Mouse (Mus musculus): ENCODE data around the gene Ctnnd2.
A peak's percentile ranks its signal among the peaks of the same experiment; 100 is the strongest.

Ctnnd2 gene

DNA sequence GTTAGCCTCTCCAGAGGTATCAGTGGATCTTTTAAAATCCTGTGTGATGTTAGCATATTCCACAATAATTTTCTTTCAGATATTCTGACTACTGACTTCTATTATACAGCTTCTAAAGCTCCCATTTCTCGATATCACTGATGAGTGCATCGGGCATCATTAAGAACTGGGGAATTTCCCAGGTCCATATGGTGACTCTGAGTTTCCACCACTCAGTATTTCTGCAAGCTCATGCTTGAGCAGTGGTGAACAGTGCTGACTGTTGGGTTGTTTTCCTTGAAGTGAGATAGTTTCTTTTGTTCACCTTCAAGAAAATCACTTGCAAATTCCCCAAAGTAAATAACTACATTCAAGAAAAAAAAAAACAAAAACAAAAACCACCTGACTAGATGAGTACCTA, 542.4 kb downstream of the Ctnnd2 start:
- DNase-seq (ENCODE audit: extremely low spot score): no peak

DNA sequence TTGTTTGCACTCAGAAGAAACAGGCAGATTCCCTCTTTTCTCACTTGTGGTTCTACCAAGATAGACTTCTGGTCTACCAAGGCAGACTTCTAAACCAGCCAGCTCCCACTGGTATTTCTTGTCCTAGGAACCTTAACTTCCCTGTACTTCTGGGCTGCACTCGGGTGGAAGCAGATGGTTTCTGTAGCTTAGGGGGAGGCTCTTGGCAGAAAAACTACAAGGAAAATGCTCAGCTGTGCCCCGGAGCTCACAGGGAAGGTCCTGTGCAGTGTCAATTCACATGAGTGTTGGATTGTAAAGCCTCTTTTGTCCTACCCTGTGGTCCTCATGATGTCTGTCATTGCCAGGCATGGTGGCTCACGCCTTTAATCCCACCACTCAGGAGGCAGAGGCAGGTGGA, 546.4 kb downstream of the Ctnnd2 start:
- DNase-seq (ENCODE audit: extremely low spot score): no peak

DNA sequence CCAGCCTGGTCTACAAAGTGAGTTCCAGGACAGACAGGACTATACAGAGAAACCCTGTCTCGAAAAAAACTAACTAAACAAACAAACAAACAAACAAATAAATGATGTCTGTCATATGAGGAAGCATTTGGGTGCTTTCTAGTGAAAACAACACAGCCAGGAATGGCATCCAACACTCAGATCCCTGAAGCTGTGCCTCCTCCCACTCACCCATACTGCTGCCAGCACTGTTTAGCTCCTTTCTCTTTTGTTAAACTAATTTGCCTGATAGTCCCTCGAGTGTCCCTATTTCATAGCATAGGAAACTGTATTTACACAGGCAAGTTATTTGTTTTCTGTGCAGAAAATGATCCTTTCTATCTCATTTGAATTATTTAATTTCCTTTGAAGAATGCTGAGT, 546.8 kb downstream of the Ctnnd2 start:
- DNase-seq (ENCODE audit: extremely low spot score): no peak

DNA sequence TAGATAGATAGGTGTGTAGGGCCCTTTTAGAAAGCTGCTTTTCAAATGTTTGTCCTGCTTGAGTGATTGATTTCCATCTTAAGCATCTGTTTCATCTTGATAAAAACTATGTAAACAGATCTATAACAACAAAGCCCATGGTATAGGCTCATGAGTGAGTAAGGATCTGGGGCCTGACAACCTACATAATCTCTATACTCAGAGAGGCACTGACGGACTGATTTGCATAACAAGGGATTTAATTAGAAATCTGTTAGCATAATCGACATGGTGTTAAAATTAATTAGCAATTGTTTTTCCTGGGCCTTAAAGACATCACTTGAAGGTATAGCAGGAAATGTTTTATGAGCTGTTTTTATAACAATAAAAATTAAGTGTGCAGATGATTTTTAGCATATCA, 548.7 kb downstream of the Ctnnd2 start:
- DNase-seq (ENCODE audit: extremely low spot score): no peak

DNA sequence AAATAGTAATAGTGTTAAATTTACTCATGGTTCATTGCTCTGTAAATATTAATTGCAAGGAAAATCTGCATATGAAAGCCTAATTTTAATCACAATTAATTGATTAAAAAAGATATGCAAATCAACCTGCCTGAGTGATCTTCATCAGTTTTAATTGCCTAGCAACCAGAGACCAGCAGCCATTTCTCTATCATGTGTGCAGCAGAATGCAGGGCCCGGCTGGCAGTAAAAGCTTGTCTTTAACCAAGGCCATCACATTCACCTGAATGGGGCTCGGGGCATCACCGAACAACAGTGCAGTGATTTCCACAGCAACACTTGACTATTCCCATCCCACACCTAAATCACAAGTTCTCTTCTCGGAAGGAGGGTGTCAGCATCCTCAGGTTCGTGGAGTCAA, 553.7 kb downstream of the Ctnnd2 start:
- DNase-seq (ENCODE audit: extremely low spot score): no peak

DNA sequence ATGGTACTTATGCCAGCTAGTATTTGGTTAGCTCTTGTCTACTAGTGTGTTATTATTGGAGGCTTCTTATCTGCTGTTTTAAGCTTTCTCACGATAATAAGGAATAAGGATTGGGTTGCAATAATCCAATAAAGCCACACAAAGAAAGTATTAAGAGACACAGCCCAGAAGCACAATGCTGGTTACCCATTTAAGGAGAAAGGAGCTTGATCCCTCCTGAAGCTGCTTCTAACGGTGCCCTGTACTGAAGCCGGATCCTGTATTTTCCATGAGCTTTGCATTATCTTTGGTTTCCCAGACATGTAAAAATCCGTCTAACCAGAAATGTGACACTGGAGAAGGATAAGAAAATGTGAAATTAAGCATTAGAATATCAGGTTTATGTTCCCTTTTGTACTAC, 565.8 kb downstream of the Ctnnd2 start:
- no peak for DNase-seq (ENCODE audit: extremely low spot score)

DNA sequence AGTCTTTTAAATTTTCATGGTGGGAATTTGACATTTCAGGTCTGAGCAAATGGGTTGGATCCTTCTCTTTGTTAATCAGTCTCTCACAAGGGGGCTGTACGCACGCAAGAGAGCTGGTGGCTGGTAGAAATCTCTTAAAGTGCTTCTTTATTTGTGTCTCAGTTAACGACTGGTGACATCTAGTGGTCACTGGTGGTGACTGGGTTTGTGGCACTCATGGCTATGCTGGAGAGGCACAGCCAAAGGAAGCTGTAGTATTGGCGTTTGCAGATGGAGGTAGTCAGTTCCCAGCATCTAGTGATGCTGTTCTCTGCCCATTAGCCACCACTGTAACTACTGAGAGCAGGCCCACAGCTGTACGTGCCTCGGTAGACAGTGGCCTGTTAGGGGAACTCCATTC, 568.3 kb downstream of the Ctnnd2 start:
- peak; percentile 69 for DNase-seq (ENCODE audit: extremely low spot score)

DNA sequence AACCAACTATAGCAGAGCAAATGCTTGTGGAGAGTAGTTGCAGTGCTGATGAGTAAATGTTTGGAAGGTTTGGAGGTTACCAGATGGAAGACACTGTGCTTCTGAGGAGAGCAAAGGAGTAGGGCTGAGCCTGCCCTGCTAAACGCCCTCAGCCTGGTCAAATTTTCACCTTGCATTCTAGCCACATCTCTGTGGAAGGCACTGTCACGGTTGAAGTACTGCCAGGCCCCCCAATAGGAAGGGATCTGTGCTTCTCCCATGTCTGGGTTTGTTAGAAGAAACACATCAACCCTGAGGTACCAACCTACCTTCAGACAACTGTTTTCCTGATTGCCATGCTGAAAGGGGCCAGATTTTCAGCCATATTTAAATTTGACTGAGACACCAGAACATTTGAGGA, 585.6 kb downstream of the Ctnnd2 start:
- no peak for DNase-seq (ENCODE audit: extremely low spot score)

DNA sequence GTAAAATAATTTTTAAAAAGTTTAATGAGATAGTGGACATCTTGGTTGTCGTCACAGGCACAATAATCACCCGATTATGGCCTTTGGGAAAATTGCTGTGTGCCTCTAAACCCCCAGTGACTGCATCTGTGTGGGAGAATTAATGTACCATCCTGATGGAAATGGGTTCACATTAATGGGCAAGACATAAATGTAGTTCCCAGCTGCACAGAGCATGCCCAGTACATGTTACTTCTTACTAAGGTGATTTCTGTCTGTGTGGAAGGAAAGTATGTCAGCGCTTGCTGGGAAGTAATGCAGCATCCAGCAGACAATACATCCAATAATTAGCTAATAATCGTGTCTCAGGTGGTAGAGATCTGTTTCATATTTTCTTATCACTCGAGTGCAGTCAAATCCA, 589.8 kb downstream of the Ctnnd2 start:
- no peak for DNase-seq (ENCODE audit: extremely low spot score)

DNA sequence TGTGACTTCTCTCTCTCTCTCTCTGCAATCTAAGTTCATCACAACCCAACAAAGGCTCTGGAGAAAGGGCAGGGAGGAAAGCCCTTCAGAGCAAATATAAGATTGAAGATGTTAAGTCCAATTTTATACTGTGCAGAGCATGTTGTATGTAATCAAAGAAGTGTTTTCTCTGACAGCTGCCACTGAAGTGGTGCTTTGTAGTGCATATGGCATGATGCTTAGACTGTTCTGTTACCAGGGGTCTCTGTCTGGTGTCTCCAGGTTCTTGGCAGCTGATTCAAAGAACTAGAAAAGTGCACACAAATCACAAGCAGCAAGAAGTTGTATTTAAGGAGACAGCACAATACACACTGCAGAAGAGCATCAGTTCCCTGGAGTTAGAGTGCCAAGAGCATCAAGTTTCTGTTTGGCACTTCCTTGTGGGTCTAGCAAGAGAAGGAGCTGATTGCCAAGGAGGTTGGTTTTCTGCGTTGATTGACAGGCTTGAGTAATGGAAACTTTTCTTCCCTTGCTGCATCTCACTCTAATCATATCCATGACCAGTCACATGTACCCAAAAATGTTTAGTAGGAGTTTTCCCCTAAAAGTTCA, 590.4 kb downstream of the Ctnnd2 start:
- no peak for DNase-seq (ENCODE audit: extremely low spot score)

DNA sequence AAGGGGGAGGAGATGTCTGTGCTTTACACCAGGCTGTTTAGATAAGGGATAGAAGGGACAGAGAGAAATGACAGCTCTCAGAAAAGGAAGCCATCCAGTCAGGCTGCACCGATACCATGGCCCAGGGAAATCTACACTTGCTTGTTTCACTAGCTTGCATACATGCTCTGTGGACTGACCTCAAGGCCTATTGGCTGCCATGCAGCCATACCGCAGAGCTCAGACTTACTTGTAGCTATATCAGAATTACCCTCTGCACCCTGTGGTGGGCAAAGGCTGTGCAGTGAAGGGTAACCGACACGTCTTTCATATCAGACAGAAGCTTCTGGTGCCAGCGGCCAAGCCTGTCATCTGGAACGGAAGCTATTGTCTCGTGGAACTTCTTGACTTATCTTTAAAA, 604.5 kb downstream of the Ctnnd2 start:
- no peak for DNase-seq (ENCODE audit: extremely low spot score)

DNA sequence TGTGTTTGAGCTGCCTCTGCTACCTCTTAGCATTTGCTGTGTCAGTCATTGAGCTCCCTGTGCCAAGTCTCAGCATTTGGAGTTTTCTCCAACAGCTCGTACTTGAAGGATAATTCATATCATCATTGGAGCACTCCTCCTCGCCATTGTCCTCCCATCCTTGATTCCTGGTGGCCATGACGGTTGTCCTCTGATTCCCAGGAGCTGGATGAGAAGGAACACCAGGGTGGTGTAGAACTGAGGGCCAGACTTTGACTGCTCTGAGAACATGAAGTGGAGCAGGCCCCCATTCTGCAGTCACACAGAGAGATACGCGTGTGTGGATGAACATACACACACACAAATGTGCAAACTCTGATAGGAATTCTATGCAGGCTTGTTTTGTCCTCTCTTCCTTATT, 605.4 kb downstream of the Ctnnd2 start:
- DNase-seq (ENCODE audit: extremely low spot score): no peak

DNA sequence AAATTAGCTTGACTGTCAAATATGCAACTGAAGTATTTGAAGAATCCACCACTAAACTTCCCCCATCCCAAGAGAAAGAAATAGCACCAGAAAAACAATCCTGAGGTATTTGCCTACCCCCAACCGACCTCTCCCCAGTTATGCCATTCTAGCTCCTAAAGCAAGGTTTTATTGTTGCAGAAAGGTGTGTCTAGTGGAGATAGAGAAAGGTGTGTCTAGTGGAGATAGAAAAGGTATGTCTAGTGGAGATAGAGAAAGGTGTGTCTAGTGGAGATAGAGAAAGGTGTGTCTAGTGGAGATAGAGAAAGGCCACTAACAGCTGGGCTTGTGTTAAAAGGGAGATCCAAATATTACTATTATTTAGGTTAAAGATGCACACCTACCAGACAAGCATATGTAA, 607.5 kb downstream of the Ctnnd2 start:
- DNase-seq (ENCODE audit: extremely low spot score): no peak

DNA sequence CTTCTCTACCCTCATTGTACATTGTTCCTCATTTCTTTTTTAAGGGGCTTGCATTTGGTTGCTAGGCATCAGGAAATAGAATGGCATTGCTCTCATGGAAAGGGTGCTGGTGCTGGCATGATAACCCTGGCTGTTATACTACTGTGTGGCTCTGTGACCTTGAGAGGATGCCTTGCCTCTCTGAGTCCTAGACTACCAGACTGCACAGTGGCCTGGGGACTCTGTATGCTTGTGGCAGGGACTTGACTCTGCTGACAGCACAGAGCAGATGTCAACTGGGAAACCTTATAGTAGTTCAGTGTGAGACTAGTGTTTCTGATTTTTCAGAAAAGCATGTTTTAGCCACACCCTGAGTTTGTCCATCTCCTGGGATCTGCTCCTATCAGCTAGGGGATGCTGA, 608.6 kb downstream of the Ctnnd2 start:
- DNase-seq (ENCODE audit: extremely low spot score): no peak

DNA sequence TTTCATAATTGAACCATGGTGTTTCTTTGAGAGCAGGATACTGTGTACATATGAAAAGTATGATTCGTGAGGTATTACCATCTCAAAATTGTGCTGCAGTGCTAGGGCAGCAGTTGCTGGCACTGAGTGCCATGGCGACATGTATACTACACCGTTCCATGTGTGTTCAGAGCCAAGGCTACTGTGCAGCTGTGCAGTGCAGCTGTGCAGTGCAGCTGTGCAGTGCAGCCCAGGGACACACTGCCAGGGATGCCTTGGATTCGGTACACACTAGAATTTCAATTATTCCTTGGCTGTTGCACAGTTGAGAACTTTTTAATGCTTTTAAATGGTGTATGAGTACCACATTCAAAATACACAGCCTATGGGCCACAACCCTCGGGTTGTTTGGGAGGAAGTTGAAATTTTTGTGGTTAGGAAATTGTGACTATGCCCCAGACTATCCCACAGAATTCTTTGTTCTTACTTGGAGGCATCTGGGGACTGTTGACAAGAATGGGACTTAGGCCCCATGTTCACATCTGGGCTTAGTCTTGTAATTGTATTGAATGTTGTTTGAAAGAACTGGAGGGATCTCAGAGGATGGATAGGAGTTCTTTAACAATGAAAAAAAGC, 613.4 kb downstream of the Ctnnd2 start:
- no peak for DNase-seq (ENCODE audit: extremely low spot score)

DNA sequence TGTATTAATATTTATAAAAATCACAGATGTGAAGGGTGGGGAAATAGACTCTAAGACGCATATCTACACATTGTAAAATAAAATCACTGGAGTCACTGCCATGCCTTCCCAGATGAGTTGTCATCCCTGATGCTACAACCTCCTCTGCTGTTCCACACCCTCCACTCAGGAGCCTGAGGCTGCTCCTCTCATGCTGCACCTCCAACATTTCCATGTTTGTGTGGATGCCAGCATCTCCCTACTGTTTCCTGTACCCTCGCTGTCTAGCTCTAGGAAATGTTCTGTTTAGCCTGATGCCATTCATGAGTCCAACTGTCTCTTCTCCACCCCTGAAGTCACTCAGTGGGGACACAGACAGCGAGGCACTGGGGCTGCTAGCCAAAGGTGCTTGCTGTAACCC, 620.9 kb downstream of the Ctnnd2 start:
- no peak for DNase-seq (ENCODE audit: extremely low spot score)

DNA sequence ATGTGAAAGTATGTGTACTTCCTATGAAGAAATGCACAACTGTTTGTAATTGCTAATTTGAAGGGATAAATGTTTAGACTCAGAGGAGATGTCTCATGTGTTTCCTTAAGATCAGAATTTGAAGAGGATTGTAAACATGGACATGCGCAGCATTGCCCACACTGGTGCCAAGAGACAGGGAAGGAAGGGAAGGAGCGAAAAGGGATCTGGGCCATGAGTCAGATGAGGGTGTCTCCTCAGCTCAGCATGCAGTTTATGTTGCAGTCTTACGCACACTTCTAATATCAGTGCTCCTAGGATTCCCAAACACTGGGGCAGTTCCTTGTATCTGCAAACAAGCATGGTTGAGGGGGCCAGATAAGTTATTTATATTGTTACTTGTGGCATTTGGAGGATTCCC, 623.3 kb downstream of the Ctnnd2 start:
- DNase-seq (ENCODE audit: extremely low spot score): no peak

DNA sequence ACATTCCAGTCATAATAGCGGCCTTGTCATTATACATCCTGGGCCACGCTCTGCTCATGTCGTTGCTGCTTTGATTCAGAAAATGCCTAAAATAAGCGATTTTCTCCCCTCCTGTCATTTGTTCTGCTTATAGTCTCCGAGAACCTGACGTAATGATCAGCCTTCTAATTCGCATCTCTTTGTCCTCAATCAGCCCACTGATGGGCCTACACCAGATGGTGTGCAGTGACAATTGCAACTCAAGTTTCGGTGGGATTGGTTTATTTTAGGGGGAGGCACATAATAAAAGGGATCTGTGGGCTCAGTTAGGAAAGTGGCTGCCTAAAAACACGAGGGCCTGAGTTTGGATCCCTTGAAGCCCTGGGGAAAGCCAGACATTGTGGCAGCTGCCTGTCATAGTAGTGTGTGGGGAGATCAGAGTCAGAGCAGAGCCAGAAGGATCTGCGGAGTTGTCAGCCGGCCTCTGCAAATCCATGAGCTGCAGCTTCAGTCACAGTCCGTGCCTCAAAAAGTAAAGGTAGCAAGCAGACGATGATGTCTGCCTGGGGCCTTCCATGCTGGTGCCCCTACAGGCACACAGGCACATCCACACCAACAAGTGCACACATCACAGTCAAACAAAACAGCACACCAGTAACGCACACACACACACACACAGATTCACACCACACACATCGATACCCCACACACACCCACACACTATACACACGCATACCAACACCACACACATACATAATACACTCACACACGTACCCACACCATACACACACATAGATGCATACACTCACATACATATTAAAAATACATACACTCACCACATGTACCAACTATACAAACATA, 655.3 kb downstream of the Ctnnd2 start:
- no peak for DNase-seq (ENCODE audit: extremely low spot score)

DNA sequence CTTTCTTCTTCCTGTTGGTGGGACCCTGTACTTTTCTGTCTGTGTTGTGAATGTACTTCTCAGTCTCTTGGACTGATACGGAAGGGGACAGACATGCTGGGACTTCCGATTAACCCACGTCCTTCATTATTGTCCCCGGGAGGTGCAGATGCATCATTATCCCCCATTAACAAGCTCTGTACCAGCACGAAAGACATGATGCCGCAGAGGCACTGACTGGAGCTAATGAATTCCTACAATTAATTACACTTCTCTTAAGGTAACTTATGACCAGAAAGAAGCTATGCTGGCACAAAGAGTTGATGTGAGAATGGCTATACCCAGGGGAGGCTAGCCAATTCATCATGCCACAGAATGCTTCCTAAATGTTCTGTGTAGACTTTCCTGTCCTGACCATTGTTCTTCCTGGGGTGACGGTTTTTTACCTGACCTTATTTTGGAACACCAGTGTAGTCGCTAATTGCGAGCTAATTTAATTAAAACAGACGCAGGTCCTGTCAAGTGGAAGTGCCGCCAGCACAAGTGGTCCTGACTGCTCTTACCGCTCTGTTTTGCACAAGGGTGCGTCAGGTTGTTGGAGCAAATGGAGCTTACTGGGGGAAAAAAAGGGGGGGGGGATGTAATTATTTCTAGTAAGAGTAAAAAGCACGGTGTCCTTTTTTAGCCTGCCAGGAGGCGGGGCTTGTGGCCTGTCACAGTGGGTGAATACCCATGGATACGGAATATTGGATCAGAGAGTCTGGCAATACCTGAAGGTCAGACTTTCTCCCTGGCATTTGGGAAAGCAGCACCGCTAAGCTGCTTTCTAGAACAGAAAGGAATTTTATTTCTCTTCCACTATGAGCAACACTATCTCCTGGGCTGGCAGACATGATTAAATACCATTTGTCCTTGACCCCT, 685.1 kb downstream of the Ctnnd2 start:
- no peak for DNase-seq (ENCODE audit: extremely low spot score)

DNA sequence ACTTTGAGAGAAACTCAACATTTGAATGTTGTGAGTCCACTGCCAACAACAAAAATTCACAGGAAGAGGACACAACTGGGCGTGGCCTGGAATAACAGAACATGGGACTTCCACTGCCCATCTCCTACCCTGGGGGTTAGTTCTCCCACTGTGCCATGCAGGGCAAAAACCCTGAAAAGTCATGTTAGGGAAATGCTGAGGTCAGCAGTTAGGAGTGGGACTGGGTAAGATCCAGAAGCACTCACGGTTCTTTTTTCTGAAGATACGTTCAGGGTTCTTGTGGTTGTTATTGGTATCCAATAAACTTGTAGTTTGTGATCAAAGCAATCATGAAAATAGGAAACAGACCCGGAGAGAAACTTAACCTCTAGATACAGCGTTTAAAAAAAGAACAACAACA, 695.0 kb downstream of the Ctnnd2 start:
- DNase-seq (ENCODE audit: extremely low spot score): no peak

DNA sequence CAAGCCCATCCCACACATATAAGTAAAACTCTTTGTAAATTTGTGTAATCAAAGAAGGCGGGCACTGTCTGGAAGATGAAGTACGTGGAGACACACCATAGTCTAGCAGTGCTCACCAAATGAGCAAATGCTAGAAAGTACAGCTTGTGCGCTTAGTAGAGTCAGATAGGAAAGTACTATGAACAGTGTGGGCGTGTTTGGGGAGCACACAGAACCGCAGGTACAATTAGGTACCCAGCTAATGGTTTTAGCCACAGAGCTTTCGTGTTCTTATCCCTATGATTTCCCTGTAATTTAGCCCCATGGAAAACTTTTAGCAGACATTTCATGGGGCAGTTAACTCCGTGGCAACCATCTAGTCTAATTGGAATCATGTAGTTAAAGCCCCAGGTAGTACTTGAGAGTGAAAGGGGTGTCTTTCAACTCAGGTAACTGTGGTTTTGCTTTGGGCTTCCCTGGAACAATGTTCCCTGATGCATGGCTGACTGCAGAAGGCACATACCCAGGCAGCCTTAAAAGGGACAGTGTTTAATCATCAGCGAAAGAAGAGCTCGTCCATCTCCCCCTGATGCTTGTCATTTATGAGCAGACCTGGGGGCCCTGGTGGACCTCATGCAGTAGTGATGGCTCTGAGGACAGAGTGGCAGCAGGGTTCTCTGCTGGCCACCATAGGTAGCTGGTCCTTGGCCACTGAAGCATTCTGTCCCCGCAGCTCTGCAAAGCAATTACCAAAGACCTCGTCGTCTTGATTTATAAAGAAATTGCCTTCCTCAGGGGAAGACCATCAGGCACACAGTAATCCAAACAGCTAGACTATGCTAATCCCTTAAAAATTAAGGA, 697.5 kb downstream of the Ctnnd2 start:
- DNase-seq (ENCODE audit: extremely low spot score): no peak

Data from embryo, embryonic 9.5 days (tissue).